Mouse (Mus musculus) heart, embryonic 16.5 days (tissue): ENCODE results near the gene Mras. TPM values are rescaled to one million over a fixed set of nuclear protein-coding genes. Genes with fewer than 3 reads are reported as not detected.

Experiments
- ATAC-seq: fragments of 200-750 bp; cut with Nextera tagmentation; replicated peaks from 2 replicates; pipeline ENCODE4 v1.8.0; 2017; ENCODE audit warnings: moderate number of reproducible peaks; ENCODE audit not compliant: insufficient read depth, low FRiP score; ENCODE audit errors: extremely low read depth
- H3K27ac ChIP-seq: fragments of 300-500 bp; sonication (generic); 2 replicates; pipeline ENCODE4 v1.5.1; 2014; ENCODE audit warnings: mild to moderate bottlenecking, low read length, control low read depth, moderate library complexity
- H3K27me3 ChIP-seq: fragments of 300-500 bp; sonication (generic); 2 replicates; pipeline ENCODE4 v1.6.1; 2014; ENCODE audit warnings: low read length, mixed read lengths; ENCODE audit not compliant: control insufficient read depth, insufficient read depth
- H3K36me3 ChIP-seq: fragments of 300-500 bp; sonication (generic); 2 replicates; pipeline ENCODE4 v1.6.1; 2014; ENCODE audit not compliant: control insufficient read depth, insufficient read depth
- H3K4me1 ChIP-seq: fragments of 300-500 bp; sonication (generic); 2 replicates; pipeline ENCODE4 v1.6.1; 2014; ENCODE audit warnings: low read length, mixed read lengths; ENCODE audit not compliant: control insufficient read depth, insufficient read depth
- H3K4me2 ChIP-seq: fragments of 300-500 bp; sonication (generic); 2 replicates; pipeline ENCODE4 v1.6.1; 2014; ENCODE audit warnings: low read depth, mild to moderate bottlenecking, control low read depth, low read length
- H3K4me3 ChIP-seq: fragments of 300-500 bp; sonication (generic); 2 replicates; pipeline ENCODE4 v1.5.1; 2014; ENCODE audit warnings: mild to moderate bottlenecking, control low read depth, low read length
- H3K9ac ChIP-seq: fragments of 300-500 bp; sonication (generic); 2 replicates; pipeline ENCODE4 v1.6.1; 2014; ENCODE audit warnings: low read length, control low read depth
- H3K9me3 ChIP-seq: fragments of 300-500 bp; sonication (generic); replicated peaks from 2 replicates; pipeline ENCODE4 v1.6.1; 2016; ENCODE audit warnings: low read length; ENCODE audit not compliant: control insufficient read depth
- WGBS: fragments of 180-500 bp; shearing (Covaris S2); extraction: QIAGEN DNeasy Blood & Tissue Kit; methylation state at CpG from one replicate; pipeline ENCODE4 v1.1.7; 2014; 5-methylcytosine and 5-hydroxymethylcytosine counted together
- polyA plus RNA-seq: library from polyadenylated mRNA; unstranded; fragments of >200 nt; fragmentation: Nextera tagmentation; extraction: Ambion mirVana; gene quantifications from 2 replicates; pipeline ENCODE4 v1.2.1, GENCODE M21; 2015

The Mras gene
- polyA plus RNA-seq, 1 experiment from 2014 or later: 15.0 TPM

- Histone ChIP-seq H3K4me1 (peaks cover 10% of the 10 kb centered on the region), H3K27me3 (peaks cover 58% of the 10 kb centered on the region), H3K27ac (no peak overlapping the region), H3K9ac (no peak overlapping the region), H3K4me3 (no peak overlapping the region), H3K4me2 (no peak overlapping the region), H3K36me3 (no peaks in the 10 kb centered on the region), H3K9me3 (no peaks in the 10 kb centered on the region; the same call in 1 of the 2 replicates)
- no peak for ATAC-seq
- 85% methylated on average over 15 of the region's 15 CpGs for WGBS
Observed at GRCm38 (mm10) chr9:99359012-99359411, 78.2 kb downstream of the Mras start.

GRCm38 (mm10) chr9:99357921-99358692, 79.1 kb downstream of the Mras start, which contains the start of gene Esyt3:
Esyt3 (minus strand) TSS chr9:99358557.
- Histone ChIP-seq H3K4me2 (peak within 1 kb of the TSS; percentile 83), H3K4me3 (peak within 1 kb of the TSS; percentile 53), H3K27ac (no peak within 1 kb of the TSS), H3K27me3 (peaks cover 61% of the 10 kb centered on the region), H3K4me1 (peaks cover 10% of the 10 kb centered on the region), H3K36me3 (no peaks in the 10 kb centered on the region), H3K9me3 (no peaks in the 10 kb centered on the region; the same call in 1 of the 2 replicates), H3K9ac (peak within 1 kb of the TSS; percentile 48)
- ATAC-seq: peak; percentile 34; the same call in 1 of the 2 replicates
- WGBS: under 1% methylated on average over 66 of the region's 66 CpGs

- 2% methylated on average over 19 of the region's 19 CpGs for WGBS
- ATAC-seq: no peak
- peaks cover 61% of the 10 kb centered on the region for H3K27me3 ChIP-seq
Observed at GRCm38 (mm10) chr9:99357561-99357920, 79.6 kb downstream of the Mras start.

GRCm38 (mm10) chr9:99355971-99356370, 81.2 kb downstream of the Mras start:
- peaks cover 10% of the 10 kb centered on the region for H3K4me1 ChIP-seq
- no peaks in the 10 kb centered on the region for H3K36me3 ChIP-seq
- WGBS: 45% methylated on average over 5 of the region's 5 CpGs
- no peak for ATAC-seq
- H3K9me3 ChIP-seq: no peaks in the 10 kb centered on the region; the same call in 1 of the 2 replicates
- H3K27ac ChIP-seq: no peak overlapping the region
- H3K4me3 ChIP-seq: no peak overlapping the region
- peaks cover 59% of the 10 kb centered on the region for H3K27me3 ChIP-seq
- no peak overlapping the region for H3K4me2 ChIP-seq
- no peak overlapping the region for H3K9ac ChIP-seq

More at GRCm38 (mm10) chr9:99357561-99357920, 79.6 kb downstream of the Mras start:
- Histone ChIP-seq H3K4me3 (peak overlapping the region; percentile 53), H3K27ac (no peak overlapping the region), H3K9me3 (no peaks in the 10 kb centered on the region; the same call in 1 of the 2 replicates), H3K4me1 (peaks cover 10% of the 10 kb centered on the region), H3K9ac (peak overlapping the region; percentile 48), H3K4me2 (peak overlapping the region; percentile 83), H3K36me3 (no peaks in the 10 kb centered on the region)

GRCm38 (mm10) chr9:99354796-99355195, 82.4 kb downstream of the Mras start:
- Histone ChIP-seq H3K4me1 (peaks cover 10% of the 10 kb centered on the region), H3K27me3 (peaks cover 55% of the 10 kb centered on the region), H3K27ac (no peak overlapping the region), H3K4me2 (no peak overlapping the region), H3K9ac (no peak overlapping the region), H3K36me3 (no peaks in the 10 kb centered on the region), H3K9me3 (no peaks in the 10 kb centered on the region; the same call in 1 of the 2 replicates), H3K4me3 (no peak overlapping the region)
- ATAC-seq: no peak
- WGBS: 56% methylated on average over 5 of the region's 5 CpGs

- Histone ChIP-seq H3K4me1 (peaks cover 10% of the 10 kb centered on the region), H3K27me3 (peaks cover 41% of the 10 kb centered on the region), H3K9me3 (no peaks in the 10 kb centered on the region; the same call in 1 of the 2 replicates), H3K9ac (no peak overlapping the region), H3K27ac (no peak overlapping the region), H3K36me3 (no peaks in the 10 kb centered on the region), H3K4me2 (no peak overlapping the region), H3K4me3 (no peak overlapping the region)
- 54% methylated on average over 6 of the region's 6 CpGs for WGBS
- ATAC-seq: no peak
Observed at GRCm38 (mm10) chr9:99353390-99353789, 83.8 kb downstream of the Mras start.

- H3K36me3 ChIP-seq: no peaks in the 10 kb centered on the region
- H3K4me1 ChIP-seq: peaks cover 7% of the 10 kb centered on the region
- WGBS: 57% methylated on average over 4 of the region's 4 CpGs
- H3K27me3 ChIP-seq: peaks cover 37% of the 10 kb centered on the region
- no peak for ATAC-seq
- no peak overlapping the region for H3K9ac ChIP-seq
- no peaks in the 10 kb centered on the region for H3K9me3 ChIP-seq
- H3K27ac ChIP-seq: no peak overlapping the region
- H3K4me2 ChIP-seq: no peak overlapping the region
- no peak overlapping the region for H3K4me3 ChIP-seq
Observed at GRCm38 (mm10) chr9:99352964-99353363, 84.2 kb downstream of the Mras start.

- no peak overlapping the region for H3K4me2 ChIP-seq
- no peak for ATAC-seq
- no peaks in the 10 kb centered on the region for H3K4me1 ChIP-seq
- no peak overlapping the region for H3K9ac ChIP-seq
- H3K27me3 ChIP-seq: no peaks in the 10 kb centered on the region; the same call in 1 of the 2 replicates
- H3K27ac ChIP-seq: no peak overlapping the region
- WGBS: 43% methylated on average over 4 of the region's 4 CpGs
- H3K9me3 ChIP-seq: no peaks in the 10 kb centered on the region
- no peak overlapping the region for H3K4me3 ChIP-seq
- no peaks in the 10 kb centered on the region for H3K36me3 ChIP-seq
Observed at GRCm38 (mm10) chr9:99345351-99345792, 91.8 kb downstream of the Mras start.

GRCm38 (mm10) chr9:99341600-99341999, 95.6 kb downstream of the Mras start:
- H3K9ac ChIP-seq: no peak overlapping the region
- H3K4me1 ChIP-seq: no peaks in the 10 kb centered on the region
- H3K9me3 ChIP-seq: no peaks in the 10 kb centered on the region
- H3K27ac ChIP-seq: no peak overlapping the region
- no peak overlapping the region for H3K4me2 ChIP-seq
- no peaks in the 10 kb centered on the region for H3K36me3 ChIP-seq
- H3K27me3 ChIP-seq: no peaks in the 10 kb centered on the region; the same call in 1 of the 2 replicates
- WGBS: 21% methylated on average over 3 of the region's 3 CpGs
- no peak for ATAC-seq
- no peak overlapping the region for H3K4me3 ChIP-seq
